Mouse (Mus musculus): Measurements from ENCODE around the gene Btbd35f25.
"Not testable (repeated sequence)": the region's sequence is repeated elsewhere in the genome, so short reads cannot be mapped to it uniquely, and the experiment has no call there.

The Btbd35f25 gene

GRCm38 (mm10) chrX:31717056-31717455, at the start of gene Btbd35f25:
Btbd35f25 (minus strand) TSS chrX:31717156.
- not testable (repeated sequence) for DNase-seq (ENCODE audit: low spot score in 2 of 2)

- DNase-seq (ENCODE audit: low spot score in 2 of 2), result no peak
Observed at GRCm38 (mm10) chrX:31766255-31766654, 49.3 kb upstream of the Btbd35f25 start.

- no peak for DNase-seq (ENCODE audit: low spot score in 2 of 2)
Observed at GRCm38 (mm10) chrX:31764001-31764400, 47.0 kb upstream of the Btbd35f25 start.

GRCm38 (mm10) chrX:31745079-31745478, 28.1 kb upstream of the Btbd35f25 start:
- DNase-seq (ENCODE audit: low spot score in 2 of 2), result no peak

- no peak for DNase-seq (ENCODE audit: low spot score in 2 of 2)
Observed at GRCm38 (mm10) chrX:31736958-31737357, 20.0 kb upstream of the Btbd35f25 start.

Data from frontal cortex, postnatal 10 days (tissue).